Mouse (Mus musculus) kidney, postnatal 4 days (tissue): ENCODE data around the gene Ift43.

Experiments used
- DNase-seq, 2 experiments: peaks; one replicate each; pipeline ENCODE4 v3.0.0; 2021; ENCODE audit warnings: mixed read lengths in 2 of 2

Gene Ift43

DNA sequence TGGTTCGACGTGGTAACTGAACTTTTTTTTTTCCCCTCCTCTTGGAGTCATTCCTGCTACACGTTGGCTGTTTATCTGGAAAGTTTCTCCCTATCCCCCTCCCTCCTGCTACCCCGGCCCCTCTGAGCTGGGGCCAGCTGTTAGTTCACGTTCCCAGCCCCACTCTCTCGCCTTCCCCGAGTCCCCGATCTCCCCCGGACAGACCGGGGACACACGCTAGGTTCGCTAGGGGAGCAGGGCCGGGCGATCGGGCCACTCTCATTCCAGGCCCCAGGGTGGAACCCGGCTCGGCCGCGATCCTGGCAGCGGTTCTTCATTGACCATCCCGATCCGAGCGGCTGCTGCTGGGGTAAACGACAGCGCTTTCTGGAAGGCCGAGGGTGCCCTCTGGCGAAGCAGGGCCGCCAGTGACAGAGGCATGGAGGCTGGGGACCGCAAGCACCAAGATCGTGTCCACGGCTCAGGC lies 3.1 kb upstream of the Ift43 start:
- DNase-seq: peak; percentile 95 to 96

GRCm38 (mm10) chr12:86085873-86086272 lies 3.5 kb downstream of the Ift43 start:
- no peak for DNase-seq

- no peak for DNase-seq
These were observed 4.2 kb downstream of the Ift43 start for GRCm38 (mm10) chr12:86086550-86086949.

DNA sequence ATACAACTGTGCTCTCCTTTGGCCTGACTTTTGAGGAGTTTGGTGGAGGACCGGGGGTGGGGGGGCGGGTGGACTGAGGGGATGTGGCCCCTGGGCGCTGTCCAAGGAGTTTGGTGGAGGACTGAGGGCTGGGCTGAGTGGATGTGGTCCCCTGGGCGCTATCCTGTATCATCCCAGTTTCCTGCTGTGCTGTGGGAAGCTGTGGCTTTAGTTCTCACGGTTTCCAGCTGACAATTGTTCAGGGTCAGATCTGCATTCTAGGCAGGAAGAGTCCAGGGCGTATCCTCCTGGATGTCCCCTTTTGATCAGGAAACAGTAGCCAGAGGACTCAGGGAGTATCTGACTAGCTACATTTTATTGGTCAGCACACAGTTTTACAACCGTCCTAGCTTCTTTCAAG lies 5.7 kb downstream of the Ift43 start:
- DNase-seq: peak; percentile 30 to 50

DNA sequence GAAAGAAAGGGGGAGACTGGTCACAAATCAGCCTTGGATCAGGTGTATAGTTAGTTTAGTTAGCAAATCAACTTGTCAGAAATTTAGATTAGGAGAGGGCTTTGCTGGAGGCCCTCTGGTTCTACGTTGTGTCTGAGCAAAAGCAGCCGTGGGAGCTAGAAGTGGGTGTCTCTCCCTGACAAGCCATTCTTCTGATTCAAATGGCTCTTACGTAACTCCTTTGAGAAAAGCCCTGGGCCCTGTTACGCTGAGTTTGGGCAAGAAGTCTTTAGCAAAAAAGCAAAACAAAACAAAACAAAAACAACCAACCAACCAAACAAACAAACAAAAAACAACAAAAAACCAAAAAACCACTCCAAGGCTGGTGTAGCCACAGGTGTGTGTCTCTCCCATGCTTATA lies 8.4 kb downstream of the Ift43 start:
- DNase-seq: no peak

GRCm38 (mm10) chr12:86091601-86092132 lies 9.3 kb downstream of the Ift43 start:
- DNase-seq: peak; percentile 54 to 72

DNA sequence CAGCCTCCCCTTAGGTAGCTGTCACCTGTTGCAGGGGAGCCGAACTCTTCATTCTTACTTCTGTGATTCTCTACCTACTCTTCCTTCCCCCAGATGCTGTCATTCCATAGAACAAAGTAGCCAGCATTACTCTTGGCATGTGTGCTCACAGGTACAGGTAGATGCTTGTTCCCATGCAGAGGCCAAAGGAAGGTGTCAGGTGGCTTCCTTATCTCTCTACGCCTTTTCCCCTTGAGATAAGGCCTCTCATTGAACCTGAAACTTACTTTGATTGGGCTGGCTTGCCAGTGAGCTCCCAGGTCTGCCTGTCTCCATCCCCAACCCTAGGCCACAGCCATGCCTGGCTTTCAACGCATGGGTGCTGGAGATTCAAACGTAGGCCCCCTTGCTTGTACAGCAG lies 11.7 kb downstream of the Ift43 start:
- DNase-seq: no peak

DNA sequence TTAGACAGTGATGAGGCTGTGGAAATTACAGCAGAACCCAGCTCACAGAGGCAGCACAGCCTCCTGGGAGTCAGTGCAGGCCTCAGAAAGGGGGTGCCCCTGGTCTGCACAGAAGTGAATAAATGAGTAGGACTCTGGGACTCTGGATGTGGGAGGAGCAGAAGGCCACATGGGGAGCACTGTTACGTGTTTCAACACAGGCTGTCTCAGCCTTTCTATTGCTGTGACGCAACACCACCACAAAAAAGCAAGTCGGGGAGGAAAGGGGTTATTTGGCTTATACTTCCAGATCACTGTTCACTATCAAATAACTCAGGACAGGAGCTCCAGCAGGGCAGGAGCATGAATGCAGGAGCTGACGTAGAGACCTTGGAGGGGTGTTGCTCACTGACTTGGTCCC lies 13.5 kb downstream of the Ift43 start:
- DNase-seq: no peak

DNA sequence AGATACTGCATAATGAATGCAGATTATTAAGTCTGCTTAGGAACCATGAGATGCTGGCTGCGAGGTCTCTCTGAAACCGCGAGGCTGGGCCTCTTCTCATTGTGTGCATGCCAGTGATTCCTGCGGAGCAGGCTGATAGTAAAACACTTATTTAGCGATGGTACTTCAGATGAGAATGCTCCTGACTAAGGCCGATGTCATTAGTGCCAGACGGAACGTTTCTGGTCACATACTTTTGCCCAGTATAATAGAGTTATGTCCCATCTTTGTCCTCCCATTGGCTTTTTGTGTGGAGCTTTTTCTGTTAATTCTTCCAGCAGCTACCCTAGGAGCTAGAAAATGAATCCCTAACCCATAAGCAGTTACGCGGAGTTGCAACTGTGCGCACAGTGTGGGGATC lies 15.4 kb downstream of the Ift43 start:
- no peak for DNase-seq

GRCm38 (mm10) chr12:86100711-86101110 lies 18.4 kb downstream of the Ift43 start:
- no peak for DNase-seq

- peak in 1 of 2 experiments; percentile 39 for DNase-seq
These were observed 20.3 kb downstream of the Ift43 start for GRCm38 (mm10) chr12:86102686-86103085.

- no peak for DNase-seq
These were observed 21.1 kb downstream of the Ift43 start for GRCm38 (mm10) chr12:86103391-86103790.

GRCm38 (mm10) chr12:86103852-86104251 lies 21.5 kb downstream of the Ift43 start:
- DNase-seq: peak in 1 of 2 experiments; percentile 39

- DNase-seq: peak; percentile 17 to 47
These were observed 22.0 kb downstream of the Ift43 start for GRCm38 (mm10) chr12:86104297-86104696.

DNA sequence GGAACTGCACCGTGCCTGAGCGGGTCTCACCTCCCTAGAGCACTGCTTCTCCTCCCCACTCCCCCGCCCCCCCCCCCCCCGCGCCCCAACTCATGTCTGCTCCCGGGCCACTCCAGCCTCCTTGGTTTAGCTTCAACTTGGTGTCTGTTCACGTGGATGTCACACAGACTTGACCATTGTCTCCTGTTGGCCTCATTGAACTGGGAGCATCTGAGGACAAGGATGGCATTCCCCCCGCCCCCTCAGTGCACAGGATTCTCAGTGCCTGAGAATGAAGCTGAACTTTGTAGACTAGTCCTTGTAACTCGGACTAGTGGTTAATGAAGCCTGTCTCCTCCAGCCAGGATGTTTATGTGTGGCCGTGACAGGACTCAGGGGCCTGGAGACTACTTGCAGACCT lies 23.2 kb downstream of the Ift43 start:
- DNase-seq: peak; percentile 18 to 37

GRCm38 (mm10) chr12:86106086-86106485 lies 23.7 kb downstream of the Ift43 start:
- DNase-seq: no peak

DNA sequence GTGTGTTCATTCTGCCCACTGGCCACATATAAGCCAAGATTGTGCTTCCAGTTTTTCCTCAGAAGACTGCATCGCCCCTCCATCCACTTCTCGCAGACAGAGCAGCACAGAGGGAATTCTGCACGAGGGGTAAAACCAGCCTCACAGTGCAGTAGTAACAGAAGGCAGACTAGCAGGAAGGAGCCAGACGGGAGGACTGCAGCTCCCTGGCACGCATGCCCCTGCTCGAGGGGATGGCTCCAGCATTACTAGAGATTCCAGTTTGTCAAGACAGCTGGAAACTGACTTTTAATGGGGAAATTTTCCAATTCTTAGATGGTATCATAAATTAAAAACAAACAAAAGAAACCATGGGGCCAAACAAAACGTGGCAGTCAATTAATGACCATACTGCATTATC lies 25.3 kb downstream of the Ift43 start:
- no peak for DNase-seq

DNA sequence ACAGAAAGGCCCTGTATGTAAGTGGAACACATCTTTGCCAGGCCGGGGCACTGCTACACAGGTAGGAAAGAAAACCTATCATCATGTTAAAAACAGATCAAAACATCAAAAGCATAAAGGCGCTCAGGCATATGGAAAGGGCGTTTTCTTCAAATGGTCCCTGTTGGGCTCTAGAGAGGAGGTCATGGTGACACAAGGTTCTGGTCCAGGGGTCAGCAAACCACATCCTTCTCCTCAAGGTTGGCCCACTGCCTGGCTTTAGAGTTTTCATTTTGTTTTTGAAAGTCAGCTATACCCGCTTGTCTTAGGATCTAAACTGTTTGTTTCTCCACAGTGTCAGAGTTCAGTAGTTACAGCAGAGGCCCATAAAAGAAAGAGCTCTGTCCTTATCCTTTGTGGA lies 27.2 kb downstream of the Ift43 start:
- peak in 1 of 2 experiments; percentile 35 for DNase-seq

GRCm38 (mm10) chr12:86110637-86111036 lies 28.3 kb downstream of the Ift43 start:
- peak; percentile 52 to 61 for DNase-seq

GRCm38 (mm10) chr12:86116295-86116835 lies 34.0 kb downstream of the Ift43 start:
- DNase-seq: no peak

DNA sequence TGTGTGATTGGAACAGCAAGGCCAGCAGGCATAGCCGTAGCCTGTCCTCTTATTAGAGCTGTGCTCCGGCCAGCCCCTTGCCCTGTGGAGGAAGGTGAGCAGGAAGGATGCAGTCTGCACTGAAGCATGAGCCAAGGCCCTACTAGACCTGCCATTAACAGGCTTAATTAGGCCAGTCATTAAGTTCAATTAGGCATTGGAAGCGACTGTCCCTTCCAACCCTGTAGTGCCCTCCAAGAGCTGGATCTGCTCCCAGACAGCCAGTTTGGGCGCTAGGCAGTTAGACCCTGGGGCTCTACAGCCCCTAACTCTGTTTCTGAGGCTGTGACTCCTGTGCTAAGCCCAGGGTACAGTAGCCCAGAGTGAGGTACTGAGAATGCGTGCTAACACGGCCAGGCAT lies 41.7 kb downstream of the Ift43 start:
- no peak for DNase-seq

DNA sequence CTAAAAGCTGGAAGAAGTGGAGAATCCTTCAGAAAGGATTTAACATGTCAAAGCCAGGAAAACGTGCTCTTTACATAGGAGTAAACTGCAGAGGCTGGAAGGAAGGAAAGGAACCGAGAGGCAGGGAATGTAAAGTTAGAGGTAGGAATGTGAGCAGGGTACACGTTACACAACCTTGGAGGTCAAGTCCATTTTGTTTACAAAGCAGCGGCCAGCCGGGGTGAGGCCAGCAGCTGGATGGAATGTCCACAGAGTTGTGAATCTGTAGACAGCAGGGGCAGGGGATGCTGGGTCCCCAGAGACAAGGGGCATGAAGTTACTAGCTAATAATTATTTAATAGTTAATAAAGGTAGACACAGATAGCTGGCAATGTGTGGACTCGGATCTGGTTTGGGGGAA lies 45.8 kb downstream of the Ift43 start:
- peak; percentile 29 to 50 for DNase-seq

- no peak for DNase-seq
These were observed 46.7 kb downstream of the Ift43 start for GRCm38 (mm10) chr12:86129005-86129404.

DNA sequence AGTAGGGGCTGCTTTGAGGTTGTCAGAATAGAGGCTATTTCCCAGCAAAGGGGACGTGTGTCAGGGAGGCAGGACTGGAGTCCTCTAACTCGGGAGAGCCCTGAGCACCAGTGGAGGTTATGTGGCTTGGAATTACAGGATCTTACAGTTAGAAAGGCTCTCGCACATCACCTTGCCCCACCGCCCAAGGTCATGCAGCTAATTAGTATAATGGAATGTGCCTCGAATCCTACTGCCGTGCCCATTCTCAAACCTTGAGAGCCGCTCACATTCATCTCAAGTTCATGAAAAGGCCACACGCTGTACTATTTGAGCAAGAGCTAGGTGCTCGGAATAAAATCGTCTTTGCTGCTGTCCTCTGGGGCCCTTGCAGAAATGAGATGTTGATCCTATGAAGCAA lies 47.4 kb downstream of the Ift43 start:
- peak; percentile 24 to 47 for DNase-seq

DNA sequence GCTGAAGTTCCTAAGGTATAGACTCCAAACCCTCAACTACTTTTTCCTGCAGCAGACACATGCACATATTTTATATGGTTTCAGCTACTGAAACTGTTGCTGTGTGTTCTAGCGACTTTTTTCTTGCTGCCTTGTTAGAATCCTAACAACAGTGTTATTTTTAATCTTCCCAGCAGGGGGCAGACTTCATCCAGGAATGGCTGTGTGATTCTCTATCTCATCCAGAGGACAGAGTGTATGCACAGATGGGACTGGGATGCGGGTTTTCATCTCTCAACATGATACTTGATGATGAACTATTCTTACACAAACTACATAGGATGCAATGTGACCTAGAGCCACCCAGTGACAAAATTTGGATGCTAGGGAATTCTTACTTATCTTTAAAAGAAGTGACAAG lies 50.5 kb downstream of the Ift43 start:
- peak; percentile 25 to 29 for DNase-seq
